Mouse (Mus musculus) embryo, embryonic 9.5 days (tissue): Measurements from ENCODE around the gene Cfap97d1.
A peak's percentile ranks its signal among the peaks of the same experiment; 100 is the strongest.
"Not testable (repeated sequence)": the region's sequence is repeated elsewhere in the genome, so short reads cannot be mapped to it uniquely, and the experiment has no call there.

Experiments
- DNase-seq: peaks from one replicate; pipeline ENCODE4 v3.0.0-alpha.2; 2017; ENCODE audit errors: extremely low spot score

Gene Cfap97d1

DNA sequence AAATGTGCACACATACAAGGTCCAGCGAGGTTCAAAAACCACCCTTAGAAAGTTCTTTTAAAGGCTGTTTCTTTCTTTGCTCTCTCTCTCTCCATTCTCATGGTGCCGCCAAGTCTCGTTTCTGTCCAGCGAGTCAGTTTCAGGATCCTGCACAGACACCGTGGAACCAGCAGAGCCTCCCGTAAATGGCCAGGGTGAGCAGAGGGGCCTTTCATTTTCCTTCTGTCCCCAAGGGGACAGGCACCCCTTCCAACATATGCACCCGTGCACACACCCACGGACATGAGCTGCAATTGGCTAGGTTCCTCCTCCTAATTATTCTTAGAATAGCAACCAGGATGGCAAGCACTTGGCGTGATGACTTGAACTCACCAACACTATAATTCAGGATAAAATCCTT lies 10.6 kb upstream of the Cfap97d1 start:
- no peak for DNase-seq

DNA sequence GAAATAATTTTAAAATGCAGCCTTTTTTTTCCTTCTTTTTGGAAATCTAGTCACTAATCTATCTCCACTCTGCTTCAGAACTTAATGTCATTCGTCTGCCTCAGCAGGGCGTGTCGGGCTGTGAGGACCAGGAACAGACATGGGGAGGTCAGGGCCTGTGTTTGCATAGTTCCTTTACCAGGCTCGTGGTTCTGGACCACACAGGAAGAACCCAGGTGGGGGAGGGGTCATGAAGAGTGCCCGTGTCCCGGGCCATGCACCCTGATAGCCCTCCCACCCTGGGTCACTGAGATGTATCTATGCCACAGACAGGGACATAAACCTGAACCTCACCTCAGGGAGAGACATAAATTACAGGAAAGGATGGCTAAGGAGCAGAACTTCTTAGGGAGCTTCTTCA lies 9.9 kb upstream of the Cfap97d1 start:
- DNase-seq: no peak

GRCm38 (mm10) chr11:101974923-101975322 lies 9.2 kb upstream of the Cfap97d1 start:
- DNase-seq: no peak

DNA sequence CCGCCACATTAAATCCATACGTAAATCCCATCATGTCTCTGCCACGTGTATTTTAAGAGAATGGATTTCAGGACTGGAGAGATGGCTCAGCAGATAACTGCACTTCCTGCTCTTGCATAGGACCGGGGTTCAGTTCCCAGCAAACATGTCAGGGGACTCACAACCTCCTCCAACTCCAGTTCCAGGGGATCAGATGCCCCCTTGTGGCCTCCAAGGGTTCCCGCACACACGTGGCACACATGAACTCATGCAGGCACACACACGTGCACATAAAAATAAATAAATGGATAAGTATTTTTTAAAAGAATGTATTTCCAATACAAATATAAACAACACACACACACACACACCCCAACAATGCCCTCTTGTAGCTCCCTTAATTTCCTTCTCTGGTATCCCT lies 7.1 kb upstream of the Cfap97d1 start:
- DNase-seq: no peak

DNA sequence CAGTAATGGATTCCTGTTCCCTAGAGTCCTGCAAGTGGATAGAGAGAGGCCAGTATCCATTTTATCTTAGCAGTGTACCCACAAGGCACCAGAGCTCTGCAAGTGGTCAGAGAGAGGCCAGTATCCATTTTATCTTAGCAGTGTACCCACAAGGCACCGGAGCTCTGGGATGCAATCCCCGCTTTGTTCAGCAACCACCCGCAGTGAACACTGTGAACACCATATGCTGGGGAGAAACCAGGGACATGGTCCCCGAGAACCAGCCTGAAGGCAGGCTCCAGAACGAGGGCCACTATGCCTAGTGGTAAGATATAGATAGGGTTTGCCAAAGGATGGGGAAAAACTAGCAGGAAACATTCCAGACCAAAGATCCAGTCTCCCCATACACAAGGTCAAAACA lies 4.9 kb upstream of the Cfap97d1 start:
- DNase-seq: no peak

- DNase-seq: no peak
Observed at GRCm38 (mm10) chr11:101980603-101981157, 3.4 kb upstream of the Cfap97d1 start.

- DNase-seq: no peak
Observed at GRCm38 (mm10) chr11:101981850-101982249, 2.2 kb upstream of the Cfap97d1 start.

GRCm38 (mm10) chr11:101982981-101983411 lies 1.1 kb upstream of the Cfap97d1 start:
- no peak for DNase-seq

GRCm38 (mm10) chr11:101983431-101983921 lies 603 bp upstream of the Cfap97d1 start:
- DNase-seq: no peak

DNA sequence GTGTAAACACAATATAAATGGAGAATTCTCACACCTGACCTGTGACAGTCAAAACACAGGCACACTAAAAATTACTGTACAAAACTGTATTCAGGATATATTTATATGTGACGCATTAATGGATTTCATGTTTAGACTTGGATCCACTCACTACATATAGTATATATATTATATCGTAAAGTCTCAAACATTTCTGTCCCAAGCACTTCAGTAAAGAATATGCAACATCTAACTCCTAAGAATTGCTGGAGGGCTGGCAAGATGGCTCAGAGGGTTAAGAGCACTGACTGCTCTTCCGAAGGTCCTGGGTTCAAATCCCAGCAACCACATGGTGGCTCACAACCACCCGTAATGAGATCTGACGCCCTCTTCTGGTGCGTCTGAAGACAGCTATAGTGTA lies 1.4 kb downstream of the Cfap97d1 start:
- DNase-seq: not testable (repeated sequence)

DNA sequence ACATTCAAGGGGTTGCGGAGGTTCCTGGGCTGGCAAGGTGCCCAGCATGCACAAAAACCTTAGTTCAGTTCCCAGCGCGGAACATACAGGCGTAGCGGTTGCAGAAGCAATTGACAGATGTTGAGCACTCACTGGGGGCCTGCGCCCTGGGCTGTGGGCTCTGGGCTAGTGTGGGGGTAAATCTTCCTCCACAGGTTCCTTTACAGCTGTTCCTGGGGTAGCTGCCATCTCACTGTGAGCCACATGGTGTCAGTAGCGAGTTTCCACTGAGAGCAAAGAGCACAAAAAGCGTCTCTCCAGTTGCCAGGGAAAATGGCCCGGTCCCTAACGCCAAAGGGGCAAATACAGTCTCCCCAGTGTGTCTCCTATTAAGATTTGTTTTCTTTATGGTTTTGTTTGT lies 1.9 kb downstream of the Cfap97d1 start:
- peak; percentile 86 for DNase-seq

- no peak for DNase-seq
Observed at GRCm38 (mm10) chr11:101986913-101987312, 2.8 kb downstream of the Cfap97d1 start, which contains the start of gene Dusp3. Gene Dusp3, minus strand, starts transcription at chr11:101987013.

GRCm38 (mm10) chr11:101990244-101990643 lies 6.2 kb downstream of the Cfap97d1 start:
- no peak for DNase-seq

DNA sequence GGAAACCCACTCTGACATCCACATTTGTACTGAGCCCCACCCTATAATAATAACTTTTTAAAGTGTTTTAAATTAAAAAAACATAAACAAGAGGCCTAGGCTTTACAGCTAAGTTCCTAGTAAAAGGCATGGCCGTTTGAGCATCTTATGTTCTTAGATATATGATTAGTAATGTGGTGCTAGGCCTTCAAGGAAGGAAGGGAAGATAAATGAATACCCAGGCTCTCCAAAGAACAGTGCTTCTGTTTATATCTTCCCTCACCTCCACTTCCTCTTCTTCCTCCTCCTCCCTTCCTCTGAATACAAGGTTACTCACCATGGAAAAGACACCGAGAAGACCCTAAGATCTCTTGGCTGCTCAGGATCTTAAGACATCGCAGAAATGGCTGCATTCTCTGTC lies 7.7 kb downstream of the Cfap97d1 start:
- DNase-seq: no peak

DNA sequence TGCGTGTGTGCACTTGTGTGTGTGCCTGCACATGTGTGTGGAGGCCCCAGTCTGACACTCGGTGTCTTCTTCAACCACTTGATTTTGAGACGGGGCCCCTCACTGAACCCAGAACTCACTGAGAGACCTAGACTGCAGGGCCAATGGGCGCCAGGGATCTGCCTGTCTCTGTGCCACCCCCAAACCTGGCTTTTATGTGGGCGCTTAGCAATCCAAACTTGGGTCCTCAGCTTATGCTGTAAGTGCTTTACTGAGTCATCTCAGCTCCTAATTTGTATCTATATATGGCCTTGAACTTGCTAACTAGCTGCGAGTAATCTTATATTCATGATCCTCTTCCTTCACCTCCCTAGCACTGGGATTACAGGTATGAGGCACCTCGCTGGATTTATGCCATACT lies 8.3 kb downstream of the Cfap97d1 start:
- DNase-seq: no peak

DNA sequence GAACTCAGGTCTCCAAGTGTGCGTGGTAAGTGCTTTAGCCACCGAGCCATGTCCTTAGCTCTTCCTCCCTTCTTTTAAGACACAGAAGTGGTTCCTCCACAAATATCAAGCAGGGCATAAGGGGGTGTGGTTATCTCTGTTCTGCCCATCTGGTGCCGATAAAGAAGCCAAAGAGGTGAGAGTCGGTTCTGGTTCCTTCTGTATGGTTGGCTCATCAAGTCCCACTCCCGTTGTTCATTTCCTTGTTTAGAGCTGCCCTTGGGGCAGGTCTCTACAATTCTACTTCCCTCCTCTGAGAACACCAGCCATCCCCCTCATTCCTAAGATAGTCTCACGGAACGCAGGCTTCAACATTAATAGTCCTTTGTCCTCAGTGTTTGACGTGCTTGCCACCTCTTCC lies 10.0 kb downstream of the Cfap97d1 start:
- no peak for DNase-seq

DNA sequence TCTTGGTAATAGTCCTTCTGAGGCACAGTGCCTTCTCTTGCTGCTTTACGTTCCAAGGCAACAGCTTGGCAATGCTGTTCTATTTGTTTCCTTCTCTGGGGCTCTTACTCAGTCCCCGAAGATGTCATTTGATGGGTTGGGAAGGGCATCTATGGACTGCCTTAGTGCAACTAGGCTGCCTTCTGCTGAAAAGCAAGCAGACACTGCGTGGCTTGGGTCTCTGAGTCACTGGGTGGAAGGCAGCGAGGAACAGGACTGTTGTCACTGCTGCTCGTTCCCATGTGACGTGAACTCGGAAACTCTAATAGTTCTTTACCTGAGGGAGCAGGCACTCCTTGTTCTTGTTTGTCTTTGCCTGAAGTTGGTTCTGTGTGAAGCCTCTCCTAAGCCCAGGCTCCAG lies 11.9 kb downstream of the Cfap97d1 start:
- DNase-seq: no peak

DNA sequence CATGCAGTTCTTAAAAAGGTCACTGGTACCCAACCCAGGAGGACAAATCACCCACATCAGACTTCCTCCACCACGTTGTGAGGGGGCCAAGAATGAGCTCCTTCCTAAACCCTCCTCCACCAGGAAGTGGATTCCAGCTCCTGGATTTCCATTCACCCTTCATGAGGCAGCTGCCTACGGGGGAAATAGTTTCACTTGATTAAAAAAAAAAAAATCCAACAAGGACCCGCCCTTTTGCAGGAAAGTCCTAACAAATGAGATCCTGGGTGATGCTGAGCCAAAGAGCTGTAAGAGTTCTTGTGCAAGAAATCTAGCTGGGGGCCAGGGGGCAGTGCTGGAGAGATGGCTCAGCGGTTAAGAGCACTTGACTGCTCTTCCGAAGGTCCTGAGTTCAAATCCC lies 14.2 kb downstream of the Cfap97d1 start:
- no peak for DNase-seq

DNA sequence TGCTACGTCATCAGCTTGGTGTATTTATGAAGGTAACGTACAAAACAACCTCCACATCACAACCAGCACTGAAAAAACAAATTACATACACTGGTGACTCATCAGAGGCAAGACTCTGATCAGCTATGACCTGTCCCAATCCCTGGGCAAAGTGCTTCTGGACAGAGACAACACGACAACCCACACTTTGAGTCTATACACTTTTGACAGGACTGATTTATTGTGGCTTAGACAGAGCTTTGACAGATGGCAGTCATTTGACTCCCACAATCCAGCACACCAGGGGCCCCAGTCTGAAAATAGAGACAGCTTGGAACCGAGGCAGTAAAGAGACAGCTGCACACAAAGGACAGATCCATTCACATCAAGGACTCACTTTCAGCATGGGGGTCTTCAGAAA lies 15.4 kb downstream of the Cfap97d1 start:
- no peak for DNase-seq

GRCm38 (mm10) chr11:102004251-102004650 lies 20.2 kb downstream of the Cfap97d1 start:
- DNase-seq: no peak

GRCm38 (mm10) chr11:102006271-102006670 lies 22.2 kb downstream of the Cfap97d1 start:
- DNase-seq: no peak

DNA sequence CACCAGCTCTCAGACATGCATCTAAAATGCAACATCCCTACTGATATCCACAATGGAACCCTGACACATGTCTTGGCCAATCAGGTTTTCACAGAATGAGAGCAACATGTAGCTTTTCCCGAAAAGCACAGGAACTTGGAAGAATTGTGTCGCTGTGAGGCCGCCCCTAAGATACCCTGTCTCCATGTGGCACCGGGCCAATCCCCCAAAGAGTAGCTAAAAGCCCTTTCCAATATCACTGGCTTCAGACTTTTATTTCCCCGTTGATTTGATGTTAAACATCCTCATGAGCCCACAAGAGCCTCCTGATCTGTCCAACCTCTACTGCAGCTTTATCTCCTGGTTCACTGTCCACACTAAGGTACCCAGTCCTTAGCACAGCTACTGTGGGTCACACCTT lies 22.6 kb downstream of the Cfap97d1 start:
- DNase-seq: no peak

- DNase-seq: no peak
Observed at GRCm38 (mm10) chr11:102008372-102008771, 24.3 kb downstream of the Cfap97d1 start.

- no peak for DNase-seq
Observed at GRCm38 (mm10) chr11:102008954-102009637, 25.0 kb downstream of the Cfap97d1 start.
